Comparison of ENCODE assay signal across 12 mouse cellular contexts in the genomic region with DNA sequence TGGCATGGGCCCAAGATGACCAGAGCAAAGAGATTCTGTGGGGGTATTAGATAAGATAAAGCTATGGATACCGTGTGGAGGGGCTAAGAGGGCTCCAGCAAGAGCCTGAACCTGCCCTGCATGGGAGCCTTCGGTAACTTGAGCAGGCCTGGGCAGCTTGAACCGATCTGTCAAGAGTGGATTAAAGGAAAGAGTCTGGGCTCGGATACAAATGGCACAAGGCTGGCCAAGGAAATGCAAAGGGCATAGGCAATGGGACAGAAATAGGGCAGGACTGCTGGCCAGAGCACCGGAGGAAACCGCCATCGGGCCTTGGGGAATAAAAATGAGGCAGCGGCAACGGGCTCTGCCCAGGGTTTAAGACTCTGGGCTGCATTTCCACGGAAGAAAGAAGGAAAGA. TPM values are rescaled to one million over a fixed set of nuclear protein-coding genes. Genes with fewer than 3 reads are reported as not detected.
DNase-seq lines count a peak whose midpoint lies in the region; ATAC-seq and TF ChIP-seq lines count a peak whose summit lies in the region.
"Had no signal": no experiment of that assay in that cellular context is flagged by ENCODE, and none has a peak within 500 bp of the region (broad histone marks: within the 10 kb centered on the region; RNA-seq: fewer than 3 reads in every experiment).

No protein-coding gene starts in this region.

- no peaks in the 10 kb centered on the region for H3K9me3 ChIP-seq in hindbrain, postnatal 0 days (ENCODE audit: low read length)
- H3K9me3 ChIP-seq in hindbrain, embryonic 13.5 days = no peaks in the 10 kb centered on the region
- H3K9me3 ChIP-seq in embryonic facial prominence, embryonic 13.5 days = no peaks in the 10 kb centered on the region
- no peaks in the 10 kb centered on the region for H3K9me3 ChIP-seq in heart, embryonic 13.5 days
- H3K9me3 ChIP-seq in liver, embryonic 11.5 days (ENCODE audit: control insufficient read depth, low read length) = no peaks in the 10 kb centered on the region
- H3K9me3 ChIP-seq: forebrain, embryonic 13.5 days; liver, embryonic 15.5 days had no signal

- no peak overlapping the region for H3K4me2 ChIP-seq in hindbrain, postnatal 0 days (ENCODE audit: low read depth, low read length)
- no peak overlapping the region for H3K4me2 ChIP-seq in hindbrain, embryonic 13.5 days
- peak overlapping the region; percentile 32 for H3K4me2 ChIP-seq in embryonic facial prominence, embryonic 13.5 days
- peak overlapping the region; percentile 4; the same call in 1 of the 2 replicates for H3K4me2 ChIP-seq in heart, embryonic 13.5 days
- no peak overlapping the region for H3K4me2 ChIP-seq in liver, embryonic 11.5 days
- H3K4me2 ChIP-seq: forebrain, embryonic 13.5 days; liver, embryonic 15.5 days had no signal

- no peak overlapping the region for H3K27ac ChIP-seq in hindbrain, postnatal 0 days
- H3K27ac ChIP-seq in hindbrain, embryonic 13.5 days = no peak overlapping the region
- H3K27ac ChIP-seq in embryonic facial prominence, embryonic 13.5 days = peak overlapping the region; percentile 71
- peak overlapping the region; percentile 24; the same call in 1 of the 2 replicates for H3K27ac ChIP-seq in heart, embryonic 13.5 days (replicated peaks)
- H3K27ac ChIP-seq in thymus, adult 2 months (ENCODE audit: control insufficient read depth, insufficient read depth, low read length) = no peak overlapping the region
- no peak overlapping the region for H3K27ac ChIP-seq in liver, embryonic 11.5 days (ENCODE audit: low read depth, low read length)
- H3K27ac ChIP-seq: forebrain, embryonic 13.5 days; liver, embryonic 15.5 days had no signal

- no peaks in the 10 kb centered on the region for H3K4me1 ChIP-seq in hindbrain, postnatal 0 days (ENCODE audit: insufficient read depth, low read length)
- no peaks in the 10 kb centered on the region; the same call in 1 of the 2 replicates for H3K4me1 ChIP-seq in hindbrain, embryonic 13.5 days (replicated peaks)
- peaks cover 16% of the 10 kb centered on the region for H3K4me1 ChIP-seq in embryonic facial prominence, embryonic 13.5 days
- peaks cover 11% of the 10 kb centered on the region for H3K4me1 ChIP-seq in heart, embryonic 13.5 days
- no peaks in the 10 kb centered on the region for H3K4me1 ChIP-seq in thymus, adult 2 months (replicated peaks; ENCODE audit: control insufficient read depth, insufficient read depth, low read length)
- peaks cover 13% of the 10 kb centered on the region for H3K4me1 ChIP-seq in liver, embryonic 11.5 days (replicated peaks; ENCODE audit: control insufficient read depth, insufficient read depth, low read length)
- H3K4me1 ChIP-seq: forebrain, embryonic 13.5 days had no signal

- ATAC-seq in hindbrain, postnatal 0 days = peak; percentile 51; the same call in 1 of the 2 replicates
- no peak for ATAC-seq in hindbrain, embryonic 13.5 days (ENCODE audit: low FRiP score)
- ATAC-seq in embryonic facial prominence, embryonic 13.5 days (ENCODE audit: insufficient number of reproducible peaks, insufficient read depth, low FRiP score, low TSS enrichment, low read depth) = 0 out of 2 replicates have a peak, but pooled peaks have one; percentile 26
- ATAC-seq in heart, embryonic 13.5 days (ENCODE audit: extremely low read depth, insufficient number of reproducible peaks, low FRiP score, low TSS enrichment) = no peak
- ATAC-seq in liver, embryonic 11.5 days (replicated peaks; ENCODE audit: low FRiP score) = no peak
- ATAC-seq: forebrain, embryonic 13.5 days had no signal

- no peaks in the 10 kb centered on the region for H3K27me3 ChIP-seq in hindbrain, postnatal 0 days (ENCODE audit: insufficient read depth, low read length)
- H3K27me3 ChIP-seq in hindbrain, embryonic 13.5 days = no peaks in the 10 kb centered on the region
- H3K27me3 ChIP-seq in embryonic facial prominence, embryonic 13.5 days = no peaks in the 10 kb centered on the region
- H3K27me3 ChIP-seq in heart, embryonic 13.5 days (replicated peaks) = no peaks in the 10 kb centered on the region
- no peaks in the 10 kb centered on the region for H3K27me3 ChIP-seq in thymus, adult 2 months (ENCODE audit: control insufficient read depth, insufficient read depth, low read length)
- no peaks in the 10 kb centered on the region; the same call in 1 of the 2 replicates for H3K27me3 ChIP-seq in liver, embryonic 11.5 days (replicated peaks; ENCODE audit: control insufficient read depth, insufficient read depth, low read length)
- H3K27me3 ChIP-seq: forebrain, embryonic 13.5 days; liver, embryonic 15.5 days had no signal

- DNase-seq in hindbrain, postnatal 0 days (ENCODE audit: low spot score) = peak; percentile 23
- peak; percentile 99 for DNase-seq in adipocyte (ENCODE audit: low spot score)
- DNase-seq in thymus, adult 2 months = no peak
- no peak for DNase-seq in layer of hippocampus, adult 9-11 months
- DNase-seq in liver, embryonic 11.5 days (ENCODE audit: low spot score) = no peak
- DNase-seq: cerebellum, adult 9-11 months; kidney, postnatal 36 days had no signal

- no peak overlapping the region for H3K4me3 ChIP-seq in hindbrain, postnatal 0 days (ENCODE audit: low read length)
- no peak overlapping the region for H3K4me3 ChIP-seq in hindbrain, embryonic 13.5 days
- H3K4me3 ChIP-seq in embryonic facial prominence, embryonic 13.5 days = no peak overlapping the region
- no peak overlapping the region for H3K4me3 ChIP-seq in heart, embryonic 13.5 days
- H3K4me3 ChIP-seq in thymus, adult 2 months (ENCODE audit: control insufficient read depth, insufficient read depth, low read length) = no peak overlapping the region
- H3K4me3 ChIP-seq in liver, embryonic 11.5 days (ENCODE audit: low read depth, low read length) = no peak overlapping the region
- H3K4me3 ChIP-seq: forebrain, embryonic 13.5 days; liver, embryonic 15.5 days had no signal

- no peak for TF ChIP-seq POLR2A in thymus, adult 2 months (IDR thresholded peaks at IDR 0.05; ENCODE audit: control insufficient read depth, extremely low read depth, insufficient read depth, low read length, poor library complexity)

- no peak overlapping the region for H3K9ac ChIP-seq in hindbrain, postnatal 0 days (replicated peaks; ENCODE audit: low read length)
- no peak overlapping the region for H3K9ac ChIP-seq in hindbrain, embryonic 13.5 days
- 0 out of 2 replicates have a peak overlapping the region, but pooled peaks have one; percentile 17 for H3K9ac ChIP-seq in embryonic facial prominence, embryonic 13.5 days
- 0 out of 2 replicates have a peak overlapping the region, but pooled peaks have one; percentile 34 for H3K9ac ChIP-seq in heart, embryonic 13.5 days
- H3K9ac ChIP-seq in liver, embryonic 11.5 days (ENCODE audit: low read depth, low read length) = no peak overlapping the region
- H3K9ac ChIP-seq: forebrain, embryonic 13.5 days; liver, embryonic 15.5 days had no signal

- WGBS in hindbrain, postnatal 0 days = 54% methylated on average over 10 of the region's 10 CpGs
- 62% methylated on average over 10 of the region's 10 CpGs for WGBS in hindbrain, embryonic 13.5 days
- 29% methylated on average over 10 of the region's 10 CpGs for WGBS in embryonic facial prominence, embryonic 13.5 days
- 36% methylated on average over 10 of the region's 10 CpGs for WGBS in heart, embryonic 13.5 days
- 94% methylated on average over 10 of the region's 10 CpGs for WGBS in thymus, adult 2 months
- 61% methylated on average over 10 of the region's 10 CpGs for WGBS in liver, embryonic 11.5 days

- no peaks in the 10 kb centered on the region for H3K36me3 ChIP-seq in hindbrain, postnatal 0 days (ENCODE audit: insufficient read depth, low read length)
- H3K36me3 ChIP-seq in hindbrain, embryonic 13.5 days = no peaks in the 10 kb centered on the region
- no peaks in the 10 kb centered on the region for H3K36me3 ChIP-seq in embryonic facial prominence, embryonic 13.5 days
- no peaks in the 10 kb centered on the region for H3K36me3 ChIP-seq in heart, embryonic 13.5 days
- no peaks in the 10 kb centered on the region for H3K36me3 ChIP-seq in thymus, adult 2 months (ENCODE audit: control insufficient read depth, insufficient read depth, low read length)
- no peaks in the 10 kb centered on the region for H3K36me3 ChIP-seq in liver, embryonic 11.5 days (ENCODE audit: control insufficient read depth, insufficient read depth, low read length)
- H3K36me3 ChIP-seq: liver, embryonic 15.5 days had no signal

- no peak for TF ChIP-seq CTCF in hindbrain, postnatal 0 days (IDR thresholded peaks at IDR 0.05; ENCODE audit: low read depth)
- no peak for TF ChIP-seq CTCF in thymus, adult 2 months (IDR thresholded peaks at IDR 0.05; ENCODE audit: borderline replicate concordance, control insufficient read depth, extremely low read depth, insufficient read depth, low read length, poor library complexity)

RNA-seq across cellular contexts. Expression of a gene that starts 12.4 kb away (rescaled TPM):
- total RNA-seq in hindbrain, postnatal 0 days (2014; rRNA removed) = 26.6 and 33.8 TPM in 2 replicates
- 24.4 and 27.0 TPM in 2 replicates for polyA plus RNA-seq in hindbrain, postnatal 0 days (2015; fragmentation: Nextera tagmentation; extraction: Ambion mirVana)
- 25.6 and 27.8 TPM in 2 replicates for polyA plus RNA-seq in hindbrain, embryonic 13.5 days (2015; fragmentation: Nextera tagmentation; extraction: Ambion mirVana)
- polyA plus RNA-seq in embryonic facial prominence, embryonic 13.5 days (2015; fragmentation: Nextera tagmentation; extraction: Ambion mirVana) = 6.9 and 7.4 TPM in 2 replicates
- 2.1 and 2.2 TPM in 2 replicates for polyA plus RNA-seq in heart, embryonic 13.5 days (2015; fragmentation: Nextera tagmentation; extraction: Ambion mirVana)
- 15.4 and 26.4 TPM in 2 replicates for polyA plus RNA-seq in thymus, adult 2 months (2012; rRNA removed)
- polyA plus RNA-seq in liver, embryonic 11.5 days (2014; fragmentation: Nextera tagmentation; extraction: Ambion mirVana) = 19.5 and 19.9 TPM in 2 replicates

RNA-seq across cellular contexts. Expression of a gene that starts 15.5 kb away (rescaled TPM):
- total RNA-seq in hindbrain, postnatal 0 days (2014; rRNA removed) = 5.4 and 5.5 TPM in 2 replicates
- 3.9 and 4.4 TPM in 2 replicates for polyA plus RNA-seq in hindbrain, postnatal 0 days (2015; fragmentation: Nextera tagmentation; extraction: Ambion mirVana)
- polyA plus RNA-seq in hindbrain, embryonic 13.5 days (2015; fragmentation: Nextera tagmentation; extraction: Ambion mirVana) = 6.3 and 7.6 TPM in 2 replicates
- 22.2 and 23.2 TPM in 2 replicates for polyA plus RNA-seq in embryonic facial prominence, embryonic 13.5 days (2015; fragmentation: Nextera tagmentation; extraction: Ambion mirVana)
- 11.9 and 13.4 TPM in 2 replicates for polyA plus RNA-seq in heart, embryonic 13.5 days (2015; fragmentation: Nextera tagmentation; extraction: Ambion mirVana)
- polyA plus RNA-seq in thymus, adult 2 months (2012; rRNA removed) = 18.8 and 23.0 TPM in 2 replicates
- 55.6 and 63.4 TPM in 2 replicates for polyA plus RNA-seq in liver, embryonic 11.5 days (2014; fragmentation: Nextera tagmentation; extraction: Ambion mirVana)

RNA-seq across cellular contexts. Expression of a gene that starts 30.6 kb away (rescaled TPM):
- 9.0 and 13.2 TPM in 2 replicates for total RNA-seq in hindbrain, postnatal 0 days (2014; rRNA removed)
- 5.8 and 7.3 TPM in 2 replicates for polyA plus RNA-seq in hindbrain, postnatal 0 days (2015; fragmentation: Nextera tagmentation; extraction: Ambion mirVana)
- 8.4 and 10.4 TPM in 2 replicates for polyA plus RNA-seq in hindbrain, embryonic 13.5 days (2015; fragmentation: Nextera tagmentation; extraction: Ambion mirVana)
- 4.9 and 5.3 TPM in 2 replicates for polyA plus RNA-seq in embryonic facial prominence, embryonic 13.5 days (2015; fragmentation: Nextera tagmentation; extraction: Ambion mirVana)
- polyA plus RNA-seq in heart, embryonic 13.5 days (2015; fragmentation: Nextera tagmentation; extraction: Ambion mirVana) = 1.6 and 2.1 TPM in 2 replicates
- 27.4 and 44.5 TPM in 2 replicates for polyA plus RNA-seq in thymus, adult 2 months (2012; rRNA removed)
- 9.8 and 10.9 TPM in 2 replicates for polyA plus RNA-seq in liver, embryonic 11.5 days (2014; fragmentation: Nextera tagmentation; extraction: Ambion mirVana)

Comparison
In these comparisons a context has a peak if more than half of its experiments do, and no peak if none do; other contexts are left out.
1. ATAC-seq: peak in hindbrain, postnatal 0 days (single experiment) and embryonic facial prominence, embryonic 13.5 days (single experiment); none in hindbrain, embryonic 13.5 days (single experiment), heart, embryonic 13.5 days (single experiment) and liver, embryonic 11.5 days (single experiment).
2. DNase-seq: peak in hindbrain, postnatal 0 days (single experiment) and adipocyte (single experiment); none in thymus, adult 2 months (single experiment), layer of hippocampus, adult 9-11 months (single experiment) and liver, embryonic 11.5 days (single experiment).
3. H3K27ac ChIP-seq: peak in embryonic facial prominence, embryonic 13.5 days (single experiment) and heart, embryonic 13.5 days (single experiment); none in hindbrain, postnatal 0 days (single experiment), hindbrain, embryonic 13.5 days (single experiment), thymus, adult 2 months (single experiment) and liver, embryonic 11.5 days (single experiment).
4. H3K4me2 ChIP-seq: peak in embryonic facial prominence, embryonic 13.5 days (single experiment) and heart, embryonic 13.5 days (single experiment); none in hindbrain, postnatal 0 days (single experiment), hindbrain, embryonic 13.5 days (single experiment) and liver, embryonic 11.5 days (single experiment).
5. H3K9ac ChIP-seq: peak in embryonic facial prominence, embryonic 13.5 days (single experiment) and heart, embryonic 13.5 days (single experiment); none in hindbrain, postnatal 0 days (single experiment), hindbrain, embryonic 13.5 days (single experiment) and liver, embryonic 11.5 days (single experiment).